Mouse (Mus musculus) CH12.LX (cell line): ENCODE data around the gene Dtnb.

Source experiments
- BHLHE40 ChIP-seq: IDR thresholded peaks from 2 replicates; pipeline ENCODE4 v1.6.1; 2011; ENCODE audit warnings: mild to moderate bottlenecking, low read depth, low read length, improper control_type of control experiment
- CTCF ChIP-seq, 2 experiments: IDR thresholded peaks in 1 of 2; conservative IDR thresholded peaks in 1 of 2; 2 replicates each; pipeline ENCODE4 v1.5.1; 2011 to 2012; ENCODE audit warnings: low read depth in 2 of 2, low read length in 2 of 2, improper control_type of control experiment in 1 of 2, inconsistent platforms in 1 of 2, mild to moderate bottlenecking in 1 of 2, moderate library complexity in 1 of 2
- EP300 ChIP-seq: IDR thresholded peaks from 2 replicates; pipeline ENCODE4 v1.6.1; 2011; ENCODE audit warnings: low read length, improper control_type of control experiment
- HCFC1 ChIP-seq: IDR thresholded peaks from 2 replicates; pipeline ENCODE4 v1.6.1; 2012; ENCODE audit warnings: low read depth, mild to moderate bottlenecking, inconsistent platforms, low read length, improper control_type of control experiment
- MAZ ChIP-seq: IDR thresholded peaks from 2 replicates; pipeline ENCODE4 v1.6.1; 2012; ENCODE audit warnings: low read depth, mild to moderate bottlenecking, inconsistent platforms, low read length, improper control_type of control experiment, moderate library complexity
- MEF2A ChIP-seq: IDR thresholded peaks from 2 replicates; pipeline ENCODE4 v1.6.1; 2014; ENCODE audit warnings: low read depth, mild to moderate bottlenecking, inconsistent platforms, low read length, improper control_type of control experiment, borderline replicate concordance
- POLR2A ChIP-seq: IDR thresholded peaks from 2 replicates; pipeline ENCODE4 v1.6.1; 2011; ENCODE audit warnings: low read depth, mild to moderate bottlenecking, improper control_type of control experiment, low read length
- POLR2AphosphoS2 ChIP-seq: IDR thresholded peaks from 2 replicates; pipeline ENCODE4 v1.6.1; 2011; ENCODE audit warnings: low read depth, low read length, improper control_type of control experiment
- RAD21 ChIP-seq: IDR thresholded peaks from 2 replicates; pipeline ENCODE4 v1.6.1; 2011; ENCODE audit warnings: low read depth, mild to moderate bottlenecking, low read length, improper control_type of control experiment, moderate library complexity
- SIN3A ChIP-seq: IDR thresholded peaks from 2 replicates; pipeline ENCODE4 v1.6.1; 2012; ENCODE audit warnings: low read length, improper control_type of control experiment, inconsistent platforms
- SMC3 ChIP-seq: IDR thresholded peaks from 2 replicates; pipeline ENCODE4 v1.6.1; 2011; ENCODE audit warnings: low read depth, low read length, improper control_type of control experiment
- UBTF ChIP-seq: IDR thresholded peaks from 2 replicates; pipeline ENCODE4 v1.6.1; 2012; ENCODE audit warnings: low read depth, mild to moderate bottlenecking, inconsistent platforms, low read length, improper control_type of control experiment, moderate library complexity
- USF1 ChIP-seq: IDR thresholded peaks from 2 replicates; pipeline ENCODE4 v1.6.1; 2014; ENCODE audit warnings: low read depth, mild to moderate bottlenecking, inconsistent platforms, low read length, improper control_type of control experiment
- ZNF384 ChIP-seq: IDR thresholded peaks from 2 replicates; pipeline ENCODE4 v1.6.1; 2012; ENCODE audit warnings: low read depth, low read length, improper control_type of control experiment, inconsistent platforms

- TF ChIP-seq ZNF384 (no peak), CTCF (conservative IDR thresholded peaks at IDR 0.05 in 1 of 2, IDR thresholded peaks at IDR 0.05 in 1 of 2; ENCODE audit: low read depth in 2 of 2, low read length in 2 of 2) (no peak), USF1 (no peak), MEF2A (no peak), POLR2A (no peak), UBTF (no peak), POLR2AphosphoS2 (no peak), RAD21 (no peak), SMC3 (no peak), HCFC1 (no peak), BHLHE40 (no peak), MAZ (no peak), EP300 (no peak), SIN3A (no peak)
Observed at GRCm38 (mm10) chr12:3756216-3756615, 184.0 kb downstream of the Dtnb start.
